Comparison of ENCODE assay signal across 8 mouse cellular contexts in the genomic region with DNA sequence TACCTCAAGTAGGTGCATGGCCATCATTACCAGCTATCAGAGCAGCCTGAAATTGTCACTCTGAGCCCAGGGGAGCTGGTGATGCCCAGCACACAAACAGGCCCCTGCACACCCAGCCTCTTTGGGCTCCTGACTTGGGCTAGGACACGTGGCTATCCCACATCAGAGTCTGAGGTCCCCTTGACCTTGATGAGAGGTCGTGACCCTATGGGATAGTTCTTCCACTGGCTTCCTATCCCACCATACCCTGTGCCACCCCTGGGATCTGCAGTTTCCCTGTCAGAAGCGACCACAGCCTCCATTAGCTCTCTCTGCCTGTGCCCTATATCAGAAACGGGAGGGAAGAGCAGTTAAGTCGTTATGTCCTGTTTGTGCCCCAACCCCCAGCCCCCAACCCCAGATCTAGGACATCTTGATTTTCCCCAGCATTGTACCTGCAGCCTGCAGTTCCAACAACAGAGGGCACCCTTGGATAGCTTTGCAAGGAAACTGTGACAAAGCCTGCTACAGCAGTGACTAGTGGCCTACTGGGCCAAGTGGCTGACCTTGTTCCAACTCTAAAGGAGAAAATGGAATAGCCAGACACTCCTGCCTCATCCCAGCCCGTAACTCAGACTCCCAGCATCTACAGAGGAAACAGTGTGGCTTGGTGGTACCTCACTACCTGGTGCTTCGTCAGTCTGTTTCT. TPM values are rescaled to one million over a fixed set of nuclear protein-coding genes. Genes with fewer than 3 reads are reported as not detected.
DNase-seq lines count a peak whose midpoint lies in the region; ATAC-seq and TF ChIP-seq lines count a peak whose summit lies in the region.

No protein-coding gene starts in this region.

- H3K36me3 ChIP-seq in kidney, adult 2 months (ENCODE audit: control insufficient read depth, insufficient read depth, low read length): no peaks in the 10 kb centered on the region
- peaks cover 6% of the 10 kb centered on the region; the same call in 1 of the 2 replicates for H3K36me3 ChIP-seq in heart, embryonic 10.5 days
- no peaks in the 10 kb centered on the region for H3K36me3 ChIP-seq in midbrain, embryonic 15.5 days (replicated peaks)

- no peaks in the 10 kb centered on the region for H3K9me3 ChIP-seq in heart, embryonic 10.5 days
- no peaks in the 10 kb centered on the region for H3K9me3 ChIP-seq in midbrain, embryonic 15.5 days

- peak; percentile 71 for TF ChIP-seq CTCF in kidney, adult 2 months (conservative IDR thresholded peaks at IDR 0.05; ENCODE audit: insufficient read depth, insufficient read length, low read depth, low read length)

- ATAC-seq in midbrain, embryonic 15.5 days (replicated peaks): peak; percentile 56; the same call in 1 of the 2 replicates

- peak; percentile 55 for DNase-seq in kidney, adult 2 months
- DNase-seq in kidney, adult 11 months: no peak
- DNase-seq in adrenal gland, adult (ENCODE audit: inconsistent age in 2 of 2, low spot score in 1 of 2): peak; percentile 66 to 89
- DNase-seq in embryo, embryonic 10 days (ENCODE audit: low spot score): peak; percentile 72
- no peak for DNase-seq in heart, embryonic 10.5 days (ENCODE audit: low spot score)
- peak; percentile 33 for DNase-seq in left cerebral cortex, adult 11 months (ENCODE audit: low spot score)
- no peak for DNase-seq in spleen, postnatal 14 days (ENCODE audit: low spot score in 2 of 2)

- no peak for TF ChIP-seq POLR2A in kidney, adult 2 months (IDR thresholded peaks at IDR 0.05; ENCODE audit: low read depth, low read length)

- H3K27ac ChIP-seq in kidney, adult 2 months (ENCODE audit: insufficient read depth, low read depth, low read length): no peak overlapping the region
- peak overlapping the region; percentile 19; the same call in 1 of the 2 replicates for H3K27ac ChIP-seq in heart, embryonic 10.5 days
- H3K27ac ChIP-seq in midbrain, embryonic 15.5 days: no peak overlapping the region

- H3K4me1 ChIP-seq in kidney, adult 2 months (ENCODE audit: control insufficient read depth, insufficient read depth, low read length): no peaks in the 10 kb centered on the region
- H3K4me1 ChIP-seq in heart, embryonic 10.5 days: peaks cover 17% of the 10 kb centered on the region; the same call in 1 of the 2 replicates
- H3K4me1 ChIP-seq in midbrain, embryonic 15.5 days: no peaks in the 10 kb centered on the region

- H3K9ac ChIP-seq in midbrain, embryonic 15.5 days: no peak overlapping the region

- H3K4me2 ChIP-seq in midbrain, embryonic 15.5 days: no peak overlapping the region

- no peak overlapping the region for H3K4me3 ChIP-seq in kidney, adult 2 months (ENCODE audit: insufficient read depth, low read depth, low read length)
- H3K4me3 ChIP-seq in heart, embryonic 10.5 days: no peak overlapping the region
- H3K4me3 ChIP-seq in midbrain, embryonic 15.5 days: no peak overlapping the region

- 44% methylated on average over 7 of the region's 7 CpGs for WGBS in kidney, adult 2 months
- 44% methylated on average over 7 of the region's 7 CpGs for WGBS in heart, embryonic 10.5 days
- WGBS in midbrain, embryonic 15.5 days: 63% methylated on average over 7 of the region's 7 CpGs

- no peaks in the 10 kb centered on the region for H3K27me3 ChIP-seq in kidney, adult 2 months (replicated peaks; ENCODE audit: control insufficient read depth, insufficient read depth, low read length)
- H3K27me3 ChIP-seq in heart, embryonic 10.5 days (ENCODE audit: insufficient read depth, poor library complexity, severe bottlenecking): no peaks in the 10 kb centered on the region
- H3K27me3 ChIP-seq in midbrain, embryonic 15.5 days (replicated peaks): no peaks in the 10 kb centered on the region

RNA-seq across cellular contexts. Expression of a gene that starts 40.4 kb away (rescaled TPM):
- 7.5 and 8.1 TPM in 2 replicates for polyA plus RNA-seq in kidney, adult 2 months (2012; rRNA removed)
- polyA plus RNA-seq in heart, embryonic 10.5 days (2016; fragmentation: Nextera tagmentation; extraction: Ambion mirVana): 31.3 and 37.4 TPM in 2 replicates
- polyA plus RNA-seq in midbrain, embryonic 15.5 days (2015; fragmentation: Nextera tagmentation; extraction: Ambion mirVana): 8.7 and 9.5 TPM in 2 replicates

Comparison
In these comparisons a context has a peak if more than half of its experiments do, and no peak if none do; other contexts are left out.
1. DNase-seq: peak in kidney, adult 2 months (single experiment), adrenal gland, adult (2 of 2), embryo, embryonic 10 days (single experiment) and left cerebral cortex, adult 11 months (single experiment); none in kidney, adult 11 months (single experiment), heart, embryonic 10.5 days (single experiment) and spleen, postnatal 14 days (0 of 2).